Mouse (Mus musculus): ENCODE data around the gene Pou6f1. TPM values are rescaled to one million over a fixed set of nuclear protein-coding genes. Genes with fewer than 3 reads are reported as not detected.
"Not testable (repeated sequence)": the region's sequence is repeated elsewhere in the genome, so short reads cannot be mapped to it uniquely, and the experiment has no call there.

Gene Pou6f1
- polyA plus RNA-seq, 1 experiment from 2014 or later = 36.4 TPM

- Histone ChIP-seq H3K9me3 (replicated peaks) (no peaks in the 10 kb centered on the region), H3K27ac (peak within 1 kb of the TSS; percentile 93), H3K4me2 (peak within 1 kb of the TSS; percentile 88), H3K27me3 (no peaks in the 10 kb centered on the region), H3K4me1 (peaks cover 25% of the 10 kb centered on the region), H3K9ac (peak within 1 kb of the TSS; percentile 82), H3K36me3 (ENCODE audit: poor library complexity, severe bottlenecking) (peaks cover 32% of the 10 kb centered on the region), H3K4me3 (peak within 1 kb of the TSS; percentile 86)
- ATAC-seq = peak; percentile 87
- WGBS = 1% methylated on average over 90 of the region's 99 CpGs
These were observed 15.4 kb upstream of the Pou6f1 start, which contains the start of gene Dazap2 for GRCm38 (mm10) chr15:100614996-100615824. Gene Dazap2 (plus strand): TSS chr15:100615349.

GRCm38 (mm10) chr15:100614218-100614995 is 14.6 kb upstream of the Pou6f1 start:
- no peak for ATAC-seq
- peak overlapping the region; percentile 62 for H3K9ac ChIP-seq
- H3K27ac ChIP-seq = peak overlapping the region; percentile 93
- H3K9me3 ChIP-seq (replicated peaks) = no peaks in the 10 kb centered on the region
- H3K4me3 ChIP-seq = peak overlapping the region; percentile 86
- peaks cover 6% of the 10 kb centered on the region; the same call in 1 of the 2 replicates for H3K27me3 ChIP-seq
- H3K4me1 ChIP-seq = peaks cover 25% of the 10 kb centered on the region
- 11% methylated on average over 43 of the region's 43 CpGs for WGBS
- H3K4me2 ChIP-seq = peak overlapping the region; percentile 88
- H3K36me3 ChIP-seq (ENCODE audit: poor library complexity, severe bottlenecking) = peaks cover 24% of the 10 kb centered on the region

- no peak for ATAC-seq
- H3K4me2 ChIP-seq = peak overlapping the region; percentile 50
- no peak overlapping the region for H3K9ac ChIP-seq
- no peak overlapping the region for H3K27ac ChIP-seq
- 10% methylated on average over 16 of the region's 16 CpGs for WGBS
- H3K4me3 ChIP-seq = peak overlapping the region; percentile 18
- no peaks in the 10 kb centered on the region for H3K9me3 ChIP-seq (replicated peaks)
- H3K4me1 ChIP-seq = peaks cover 25% of the 10 kb centered on the region
- peaks cover 16% of the 10 kb centered on the region for H3K36me3 ChIP-seq (ENCODE audit: poor library complexity, severe bottlenecking)
- H3K27me3 ChIP-seq = peaks cover 6% of the 10 kb centered on the region; the same call in 1 of the 2 replicates
These were observed 13.8 kb upstream of the Pou6f1 start for GRCm38 (mm10) chr15:100613584-100613983.

GRCm38 (mm10) chr15:100612432-100612831 is 12.6 kb upstream of the Pou6f1 start:
- ATAC-seq = no peak
- peaks cover 6% of the 10 kb centered on the region; the same call in 1 of the 2 replicates for H3K27me3 ChIP-seq
- H3K9ac ChIP-seq = no peak overlapping the region
- peaks cover 25% of the 10 kb centered on the region for H3K4me1 ChIP-seq
- H3K4me2 ChIP-seq = no peak overlapping the region
- 70% methylated on average over 2 of the region's 2 CpGs for WGBS
- no peak overlapping the region for H3K27ac ChIP-seq
- H3K4me3 ChIP-seq = no peak overlapping the region
- peaks cover 4% of the 10 kb centered on the region for H3K36me3 ChIP-seq (ENCODE audit: poor library complexity, severe bottlenecking)
- no peaks in the 10 kb centered on the region for H3K9me3 ChIP-seq (replicated peaks)

- H3K9ac ChIP-seq = no peak overlapping the region
- H3K4me1 ChIP-seq = peaks cover 24% of the 10 kb centered on the region
- H3K4me3 ChIP-seq = no peak overlapping the region
- ATAC-seq = no peak
- H3K9me3 ChIP-seq (replicated peaks) = no peaks in the 10 kb centered on the region
- H3K27me3 ChIP-seq = peaks cover 6% of the 10 kb centered on the region; the same call in 1 of the 2 replicates
- 83% methylated on average over 7 of the region's 7 CpGs for WGBS
- H3K27ac ChIP-seq = no peak overlapping the region
- H3K36me3 ChIP-seq (ENCODE audit: poor library complexity, severe bottlenecking) = 0 out of 2 replicates have a peak, but pooled peaks cover under 1% of the 10 kb centered on the region
- no peak overlapping the region for H3K4me2 ChIP-seq
These were observed 12.2 kb upstream of the Pou6f1 start for GRCm38 (mm10) chr15:100611951-100612350.

- peaks cover 13% of the 10 kb centered on the region for H3K27me3 ChIP-seq
- WGBS = 89% methylated on average over 8 of the region's 8 CpGs
- H3K36me3 ChIP-seq (ENCODE audit: poor library complexity, severe bottlenecking); H3K4me3 ChIP-seq; H3K9me3 ChIP-seq (replicated peaks); H3K9ac ChIP-seq; H3K4me2 ChIP-seq; ATAC-seq; H3K27ac ChIP-seq: not testable (repeated sequence)
- H3K4me1 ChIP-seq = peaks cover 20% of the 10 kb centered on the region
These were observed 6.9 kb upstream of the Pou6f1 start for GRCm38 (mm10) chr15:100606677-100607076.

GRCm38 (mm10) chr15:100601669-100602068 is 1.9 kb upstream of the Pou6f1 start:
- no peak for ATAC-seq
- Histone ChIP-seq H3K9me3 (replicated peaks) (no peaks in the 10 kb centered on the region), H3K4me1 (peaks cover 37% of the 10 kb centered on the region), H3K36me3 (ENCODE audit: poor library complexity, severe bottlenecking) (no peaks in the 10 kb centered on the region), H3K4me2 (no peak overlapping the region), H3K9ac (no peak overlapping the region), H3K27ac (no peak overlapping the region), H3K27me3 (peaks cover 19% of the 10 kb centered on the region), H3K4me3 (no peak overlapping the region)
- 48% methylated on average over 3 of the region's 3 CpGs for WGBS

GRCm38 (mm10) chr15:100600696-100601272 is 1.0 kb upstream of the Pou6f1 start:
- Histone ChIP-seq H3K4me3 (peak overlapping the region; percentile 77), H3K9ac (peak overlapping the region; percentile 93; the same call in 1 of the 2 replicates), H3K9me3 (replicated peaks) (no peaks in the 10 kb centered on the region), H3K4me1 (peaks cover 37% of the 10 kb centered on the region), H3K27me3 (peaks cover 19% of the 10 kb centered on the region), H3K4me2 (peak overlapping the region; percentile 85), H3K36me3 (ENCODE audit: poor library complexity, severe bottlenecking) (no peaks in the 10 kb centered on the region), H3K27ac (no peak overlapping the region)
- ATAC-seq = no peak
- WGBS = 20% methylated on average over 21 of the region's 21 CpGs

GRCm38 (mm10) chr15:100600047-100600695 is 387 bp upstream of the Pou6f1 start:
- H3K27me3 ChIP-seq = peaks cover 19% of the 10 kb centered on the region
- H3K9ac ChIP-seq = peak overlapping the region; percentile 93
- 1% methylated on average over 35 of the region's 35 CpGs for WGBS
- no peaks in the 10 kb centered on the region for H3K36me3 ChIP-seq (ENCODE audit: poor library complexity, severe bottlenecking)
- peak overlapping the region; percentile 85 for H3K4me2 ChIP-seq
- no peaks in the 10 kb centered on the region for H3K9me3 ChIP-seq (replicated peaks)
- peaks cover 32% of the 10 kb centered on the region for H3K4me1 ChIP-seq
- peak overlapping the region; percentile 80 for H3K27ac ChIP-seq
- H3K4me3 ChIP-seq = peak overlapping the region; percentile 77
- ATAC-seq = peak; percentile 75

- Histone ChIP-seq H3K27me3 (peaks cover 19% of the 10 kb centered on the region), H3K27ac (peak overlapping the region; percentile 80), H3K4me3 (peak overlapping the region; percentile 77), H3K4me1 (peaks cover 24% of the 10 kb centered on the region), H3K9me3 (replicated peaks) (no peaks in the 10 kb centered on the region), H3K36me3 (ENCODE audit: poor library complexity, severe bottlenecking) (no peaks in the 10 kb centered on the region), H3K9ac (peak overlapping the region; percentile 93), H3K4me2 (peak overlapping the region; percentile 85)
- ATAC-seq = peak; percentile 41
- WGBS = 1% methylated on average over 12 of the region's 12 CpGs
These were observed 905 bp downstream of the Pou6f1 start for GRCm38 (mm10) chr15:100598883-100599275.

- no peak for ATAC-seq
- Histone ChIP-seq H3K4me2 (peak overlapping the region; percentile 85), H3K4me1 (peaks cover 22% of the 10 kb centered on the region), H3K27ac (0 out of 2 replicates have a peak overlapping the region, but pooled peaks have one; percentile 80), H3K36me3 (ENCODE audit: poor library complexity, severe bottlenecking) (no peaks in the 10 kb centered on the region), H3K4me3 (peak overlapping the region; percentile 77), H3K9ac (peak overlapping the region; percentile 93), H3K9me3 (replicated peaks) (no peaks in the 10 kb centered on the region), H3K27me3 (peaks cover 15% of the 10 kb centered on the region)
- WGBS = 29% methylated on average over 9 of the region's 9 CpGs
These were observed 1.4 kb downstream of the Pou6f1 start for GRCm38 (mm10) chr15:100598287-100598882.

Measured in forebrain, embryonic 13.5 days (tissue).